Mouse (Mus musculus): ENCODE results near the gene Nr1d1.

- TF ChIP-seq POLR2A (IDR thresholded peaks at IDR 0.05; ENCODE audit: low read depth, low read length) = 0 out of 2 replicates have a peak, but pooled peaks have one; percentile 13
- no peak for TF ChIP-seq CTCF (IDR thresholded peaks at IDR 0.05; ENCODE audit: borderline replicate concordance, insufficient read depth, low read length)
Observed at GRCm38 (mm10) chr11:98776052-98776764, 1.1 kb upstream of the Nr1d1 start.

Measured in embryonic fibroblast, embryonic 13.5 days (primary cell).